ENCODE assay signal across 9 mouse cellular contexts in the genomic region with DNA sequence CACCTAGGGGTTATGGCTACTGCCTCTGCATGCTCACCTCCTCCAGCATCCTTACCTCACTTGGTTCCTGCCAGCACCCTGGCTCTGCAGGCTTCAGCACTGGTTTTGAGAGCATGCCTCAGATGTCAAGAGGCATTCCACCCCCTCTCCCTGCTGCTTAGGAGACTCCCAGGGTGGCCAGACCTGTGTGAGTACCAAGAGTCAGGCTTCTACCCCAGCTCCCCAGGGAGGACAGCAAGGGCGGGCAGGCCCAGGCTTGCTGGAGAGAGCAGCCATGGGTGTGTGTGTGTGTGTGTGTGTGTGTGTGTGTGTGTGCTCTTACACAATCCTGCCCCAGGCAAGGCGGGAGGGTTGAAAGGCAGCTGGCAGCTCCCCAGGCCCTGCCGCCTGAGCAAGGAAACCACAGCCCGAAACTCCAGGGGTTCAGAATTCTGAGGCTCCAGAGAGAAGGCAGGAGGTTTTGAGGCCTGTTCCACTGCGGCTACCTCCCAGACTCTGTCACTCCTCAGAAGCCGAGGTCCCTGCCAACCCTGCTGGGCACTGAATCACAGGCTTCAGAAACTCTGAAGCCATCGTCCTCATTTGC. TPM values are rescaled to one million over a fixed set of nuclear protein-coding genes. Genes with fewer than 3 reads are reported as not detected.
A peak's percentile ranks its signal among the peaks of the same experiment; 100 is the strongest.
DNase-seq lines count a peak whose midpoint lies in the region; ATAC-seq and TF ChIP-seq lines count a peak whose summit lies in the region.
"Had no signal": no experiment of that assay in that cellular context is flagged by ENCODE, and none has a peak within 500 bp of the region (broad histone marks: within the 10 kb centered on the region; RNA-seq: fewer than 3 reads in every experiment).

No protein-coding gene starts in this region.

- H3K27me3 ChIP-seq in spleen, adult 2 months (ENCODE audit: control insufficient read depth, insufficient read depth, low read length) = no peaks in the 10 kb centered on the region
- H3K27me3 ChIP-seq in embryonic facial prominence, embryonic 14.5 days (replicated peaks; ENCODE audit: control insufficient read depth, insufficient read depth, low read length) = no peaks in the 10 kb centered on the region
- H3K27me3 ChIP-seq in liver, embryonic 11.5 days (replicated peaks; ENCODE audit: control insufficient read depth, insufficient read depth, low read length) = no peaks in the 10 kb centered on the region
- H3K27me3 ChIP-seq in neural tube, embryonic 15.5 days (replicated peaks) = no peaks in the 10 kb centered on the region

- no peak for TF ChIP-seq CTCF in spleen, adult 2 months (IDR thresholded peaks at IDR 0.05; ENCODE audit: extremely low read depth, insufficient read depth, insufficient read length, insufficient replicate concordance)

- intact Hi-C loops in heart, postnatal 36 days (cut with DNase I) = no loop called here

- H3K27ac ChIP-seq in spleen, adult 2 months (ENCODE audit: insufficient read depth, low read length) = peak overlapping the region; percentile 33; the same call in 1 of the 2 replicates
- H3K27ac ChIP-seq in embryonic facial prominence, embryonic 14.5 days (replicated peaks; ENCODE audit: low read depth, low read length) = peak overlapping the region; percentile 81
- peak overlapping the region; percentile 3; the same call in 1 of the 2 replicates for H3K27ac ChIP-seq in liver, embryonic 11.5 days (ENCODE audit: low read depth, low read length)
- H3K27ac ChIP-seq in neural tube, embryonic 15.5 days (replicated peaks) = peak overlapping the region; percentile 65

- no peaks in the 10 kb centered on the region for H3K36me3 ChIP-seq in spleen, adult 2 months (ENCODE audit: control insufficient read depth, insufficient read depth, low read length)
- H3K36me3 ChIP-seq in embryonic facial prominence, embryonic 14.5 days (ENCODE audit: control insufficient read depth, insufficient read depth, low read length) = no peaks in the 10 kb centered on the region
- no peaks in the 10 kb centered on the region for H3K36me3 ChIP-seq in liver, embryonic 11.5 days (ENCODE audit: control insufficient read depth, insufficient read depth, low read length)
- H3K36me3 ChIP-seq in neural tube, embryonic 15.5 days = no peaks in the 10 kb centered on the region

- DNase-seq in spleen, adult 2 months (ENCODE audit: low read depth in 1 of 2, low spot score in 2 of 2) = no peak
- DNase-seq in spleen, postnatal 36 days (ENCODE audit: low spot score in 2 of 2) = no peak
- peak; percentile 84 for DNase-seq in embryonic facial prominence, embryonic 14.5 days (ENCODE audit: low spot score)
- peak; percentile 60 to 61 for DNase-seq in heart, postnatal 36 days
- no peak for DNase-seq in liver, embryonic 11.5 days (ENCODE audit: low spot score)
- DNase-seq in spleen, postnatal 14 days (ENCODE audit: low spot score in 2 of 2) = no peak
- DNase-seq in layer of hippocampus, adult 18-20 months (ENCODE audit: low spot score in 2 of 2) = no peak

- no peak for TF ChIP-seq POLR2A in spleen, adult 2 months (IDR thresholded peaks at IDR 0.05; ENCODE audit: low read depth, low read length)

- H3K4me1 ChIP-seq in spleen, adult 2 months (ENCODE audit: control insufficient read depth, insufficient read depth, insufficient read length) = peaks cover 17% of the 10 kb centered on the region
- peaks cover 25% of the 10 kb centered on the region; the same call in 1 of the 2 replicates for H3K4me1 ChIP-seq in embryonic facial prominence, embryonic 14.5 days (ENCODE audit: control insufficient read depth, insufficient read depth, low read length)
- H3K4me1 ChIP-seq in liver, embryonic 11.5 days (replicated peaks; ENCODE audit: control insufficient read depth, insufficient read depth, low read length) = peaks cover 17% of the 10 kb centered on the region
- peaks cover 22% of the 10 kb centered on the region for H3K4me1 ChIP-seq in neural tube, embryonic 15.5 days

- H3K9ac ChIP-seq in embryonic facial prominence, embryonic 14.5 days (ENCODE audit: low read depth, low read length) = peak overlapping the region; percentile 20; the same call in 1 of the 2 replicates
- H3K9ac ChIP-seq in liver, embryonic 11.5 days (ENCODE audit: low read depth, low read length) = 0 out of 2 replicates have a peak overlapping the region, but pooled peaks have one; percentile 5
- no peak overlapping the region for H3K9ac ChIP-seq in neural tube, embryonic 15.5 days (replicated peaks)

- H3K4me2 ChIP-seq in embryonic facial prominence, embryonic 14.5 days (ENCODE audit: low read depth, low read length) = no peak overlapping the region
- H3K4me2 ChIP-seq in liver, embryonic 11.5 days = no peak overlapping the region; the same call in 1 of the 2 replicates
- H3K4me2 ChIP-seq in neural tube, embryonic 15.5 days = no peak overlapping the region

- no peak overlapping the region for H3K4me3 ChIP-seq in spleen, adult 2 months (ENCODE audit: extremely low read depth, insufficient read depth, insufficient read length)
- no peak overlapping the region for H3K4me3 ChIP-seq in embryonic facial prominence, embryonic 14.5 days (ENCODE audit: low read depth, low read length)
- H3K4me3 ChIP-seq in liver, embryonic 11.5 days (ENCODE audit: low read depth, low read length) = no peak overlapping the region
- H3K4me3 ChIP-seq in neural tube, embryonic 15.5 days (replicated peaks) = no peak overlapping the region
- H3K4me3 ChIP-seq: megakaryocyte, embryonic 14.5 days had no signal

- no peaks in the 10 kb centered on the region for H3K9me3 ChIP-seq in embryonic facial prominence, embryonic 14.5 days (ENCODE audit: control insufficient read depth, low read length)
- no peaks in the 10 kb centered on the region for H3K9me3 ChIP-seq in liver, embryonic 11.5 days (ENCODE audit: control insufficient read depth, low read length)
- no peaks in the 10 kb centered on the region for H3K9me3 ChIP-seq in neural tube, embryonic 15.5 days (replicated peaks)
- H3K9me3 ChIP-seq: megakaryocyte, embryonic 14.5 days had no signal

- no peak for ATAC-seq in embryonic facial prominence, embryonic 14.5 days (ENCODE audit: low read depth)
- ATAC-seq in liver, embryonic 11.5 days (replicated peaks; ENCODE audit: low FRiP score) = no peak
- no peak for ATAC-seq in neural tube, embryonic 15.5 days (ENCODE audit: low FRiP score)

- 37% methylated on average over 7 of the region's 7 CpGs for WGBS in spleen, adult 2 months
- 32% methylated on average over 5 of the region's 7 CpGs for WGBS in embryonic facial prominence, embryonic 14.5 days
- WGBS in liver, embryonic 11.5 days = 73% methylated on average over 7 of the region's 7 CpGs
- WGBS in neural tube, embryonic 15.5 days = 48% methylated on average over 7 of the region's 7 CpGs

RNA-seq across cellular contexts. Expression of a gene that starts 4.1 kb away (rescaled TPM):
- polyA plus RNA-seq in spleen, adult 2 months (2012; rRNA removed) = 915 and 918 TPM in 2 replicates
- 1,814 and 2,055 TPM in 2 replicates for polyA plus RNA-seq in embryonic facial prominence, embryonic 14.5 days (2014; fragmentation: Nextera tagmentation; extraction: Ambion mirVana)
- 100 to 1,000 TPM; 202 to 234 TPM for total RNA-seq in heart, postnatal 36 days (2021)
- polyA plus RNA-seq in liver, embryonic 11.5 days (2014; fragmentation: Nextera tagmentation; extraction: Ambion mirVana) = 2,666 and 2,805 TPM in 2 replicates
- 1,254 and 1,565 TPM in 2 replicates for polyA plus RNA-seq in neural tube, embryonic 15.5 days (2015; fragmentation: Nextera tagmentation; extraction: Ambion mirVana)
- 100 to 1,000 TPM; 470 to 490 TPM for total RNA-seq in layer of hippocampus, adult 18-20 months (2021)

Comparison
In these comparisons a context has a peak if more than half of its experiments do, and no peak if none do; other contexts are left out.
1. DNase-seq: peak in embryonic facial prominence, embryonic 14.5 days (single experiment) and heart, postnatal 36 days (2 of 2); none in spleen, adult 2 months (0 of 2), spleen, postnatal 36 days (0 of 2), liver, embryonic 11.5 days (single experiment), spleen, postnatal 14 days (0 of 2) and layer of hippocampus, adult 18-20 months (0 of 2).
2. H3K27ac ChIP-seq: peak in every context shown above with its lines; median percentile 81 in embryonic facial prominence, embryonic 14.5 days; 65 in neural tube, embryonic 15.5 days; 33 in spleen, adult 2 months; 3 in liver, embryonic 11.5 days.